8 mouse cellular contexts compared by ENCODE assay signal in genomic region chr5:103211101-103211848, GRCm38 (mm10). TPM values are rescaled to one million over a fixed set of nuclear protein-coding genes. Genes with fewer than 3 reads are reported as not detected.
A peak's percentile ranks its signal among the peaks of the same experiment; 100 is the strongest.
DNase-seq lines count a peak whose midpoint lies in the region; ATAC-seq and TF ChIP-seq lines count a peak whose summit lies in the region.

TSS of gene Mapk10 (minus strand) at chr5:103211334.

- H3K9me3 ChIP-seq in CH12.LX (replicated peaks; ENCODE audit: low read length): peaks cover 5% of the 10 kb centered on the region
- peaks cover 3% of the 10 kb centered on the region; the same call in 1 of the 2 replicates for H3K9me3 ChIP-seq in forebrain, embryonic 16.5 days (ENCODE audit: control insufficient read depth, low read length)

- TF ChIP-seq EP300 in CH12.LX (IDR thresholded peaks at IDR 0.05; ENCODE audit: low read length): no peak

- in situ Hi-C loops in CH12.LX (cut with MboI; ENCODE audit: low pct_ligation_motif_present, low pct_unique_long_range_greater_than_20kb, low sequenced_read_pairs): no loop called here

- H3K27ac ChIP-seq in CH12.LX (ENCODE audit: insufficient read depth, low read depth): no peak within 1 kb of the TSS
- H3K27ac ChIP-seq in forebrain, embryonic 16.5 days (ENCODE audit: low read length): peak within 1 kb of the TSS; percentile 90

- no peaks in the 10 kb centered on the region for H3K27me3 ChIP-seq in CH12.LX (replicated peaks)
- no peaks in the 10 kb centered on the region for H3K27me3 ChIP-seq in forebrain, embryonic 16.5 days (replicated peaks; ENCODE audit: control insufficient read depth, insufficient read depth, low read length)

- TF ChIP-seq RAD21 in CH12.LX (IDR thresholded peaks at IDR 0.05; ENCODE audit: low read depth, low read length): no peak

- H3K4me3 ChIP-seq in CH12.LX (replicated peaks in 1 of 3; ENCODE audit: low read depth in 2 of 3, low read length in 2 of 3, poor library complexity in 1 of 3): peak within 1 kb of the TSS in 1 of 3 experiments; percentile 5
- peak within 1 kb of the TSS; percentile 66 for H3K4me3 ChIP-seq in forebrain, embryonic 16.5 days (replicated peaks; ENCODE audit: low read length)

- H3K4me1 ChIP-seq in CH12.LX (ENCODE audit: control insufficient read depth in 1 of 2, insufficient read depth in 2 of 2): peaks cover 14 to 20% of the 10 kb centered on the region in 2 experiments
- H3K4me1 ChIP-seq in forebrain, embryonic 16.5 days (replicated peaks; ENCODE audit: control insufficient read depth, insufficient read depth, low read length): peaks cover 21% of the 10 kb centered on the region

- TF ChIP-seq POLR2A in CH12.LX (IDR thresholded peaks at IDR 0.05; ENCODE audit: low read depth, low read length): no peak

- 6% methylated on average over 16 of the region's 16 CpGs for WGBS in forebrain, embryonic 16.5 days

- no peak within 1 kb of the TSS for H3K9ac ChIP-seq in CH12.LX (ENCODE audit: insufficient read depth, low read depth)
- peak within 1 kb of the TSS; percentile 77 for H3K9ac ChIP-seq in forebrain, embryonic 16.5 days (replicated peaks; ENCODE audit: low read depth, low read length)

- dilution Hi-C loops in CH12.LX (cut with MboI; ENCODE audit: extremely low pct_ligation_motif_present, extremely low pct_unique_long_range_greater_than_20kb, low sequenced_read_pairs): no loop called here

- ATAC-seq in forebrain, embryonic 16.5 days: peak; percentile 99

- no peaks in the 10 kb centered on the region for H3K36me3 ChIP-seq in CH12.LX (replicated peaks in 1 of 2; ENCODE audit: control insufficient read depth in 1 of 2, insufficient read depth in 1 of 2, low read length in 1 of 2)
- no peaks in the 10 kb centered on the region for H3K36me3 ChIP-seq in forebrain, embryonic 16.5 days (ENCODE audit: control insufficient read depth, insufficient read depth)

- H3K4me2 ChIP-seq in CH12.LX (ENCODE audit: insufficient read depth, low read depth, poor library complexity, severe bottlenecking): peak within 1 kb of the TSS; percentile 81; the same call in 1 of the 2 replicates
- peak within 1 kb of the TSS; percentile 57 for H3K4me2 ChIP-seq in forebrain, embryonic 16.5 days (ENCODE audit: low read length)

- DNase-seq in CH12.LX (ENCODE audit: extremely low read depth): no peak
- DNase-seq in cerebellum, adult 11 months: peak; percentile 85
- DNase-seq in heart, postnatal 4 days: peak; percentile 62
- DNase-seq in layer of hippocampus, adult 11-12 months (ENCODE audit: low spot score): peak; percentile 88
- peak; percentile 64 for DNase-seq in lung, postnatal 10 days
- DNase-seq in right cerebral cortex, adult 18-20 months: peak; percentile 94
- no peak for DNase-seq in spleen, adult 18-20 months

- H3K79me2 ChIP-seq in CH12.LX (replicated peaks; ENCODE audit: control insufficient read depth, extremely low read depth, insufficient read depth, poor library complexity, severe bottlenecking): no peaks in the 10 kb centered on the region

- no peak for TF ChIP-seq CTCF in CH12.LX (conservative IDR thresholded peaks at IDR 0.05 in 1 of 2, IDR thresholded peaks at IDR 0.05 in 1 of 2; ENCODE audit: low read depth in 2 of 2, low read length in 2 of 2)

TF ChIP-seq in CH12.LX, 34 proteins besides CTCF, POLR2A, EP300 and RAD21:
- no peak for TF ChIP-seq BHLHE40 (IDR thresholded peaks at IDR 0.05; ENCODE audit: low read depth, low read length)
- TF ChIP-seq PAX5 (IDR thresholded peaks at IDR 0.05; ENCODE audit: low read length): no peak
- no peak for TF ChIP-seq MAFK (IDR thresholded peaks at IDR 0.05; ENCODE audit: insufficient replicate concordance, low read length)
- no peak for TF ChIP-seq MAZ (IDR thresholded peaks at IDR 0.05; ENCODE audit: low read depth, low read length)
- TF ChIP-seq KAT2A (IDR thresholded peaks at IDR 0.05; ENCODE audit: insufficient replicate concordance, low read length): no peak
- no peak for TF ChIP-seq SMC3 (IDR thresholded peaks at IDR 0.05; ENCODE audit: low read depth, low read length)
- no peak for TF ChIP-seq JUND (conservative IDR thresholded peaks at IDR 0.05; ENCODE audit: low read depth, low read length)
- no peak for TF ChIP-seq ZC3H11A (IDR thresholded peaks at IDR 0.05; ENCODE audit: low read depth, low read length)
- TF ChIP-seq MAX (IDR thresholded peaks at IDR 0.05; ENCODE audit: low read length): no peak
- TF ChIP-seq MEF2A (IDR thresholded peaks at IDR 0.05; ENCODE audit: borderline replicate concordance, low read depth, low read length): no peak
- TF ChIP-seq CHD2 (IDR thresholded peaks at IDR 0.05; ENCODE audit: low read length): no peak
- TF ChIP-seq NELFE (IDR thresholded peaks at IDR 0.05; ENCODE audit: low read depth, low read length): no peak
- TF ChIP-seq ETS1 (conservative IDR thresholded peaks at IDR 0.05; ENCODE audit: low read depth, low read length): no peak
- TF ChIP-seq ZMIZ1 (IDR thresholded peaks at IDR 0.05; ENCODE audit: low read depth, low read length): no peak
- TF ChIP-seq USF1 (IDR thresholded peaks at IDR 0.05; ENCODE audit: low read depth, low read length): no peak
- no peak for TF ChIP-seq USF2 (conservative IDR thresholded peaks at IDR 0.05; ENCODE audit: low read depth, low read length)
- no peak for TF ChIP-seq JUN (IDR thresholded peaks at IDR 0.05; ENCODE audit: insufficient read depth, low read depth, low read length)
- TF ChIP-seq TCF12 (IDR thresholded peaks at IDR 0.05; ENCODE audit: low read depth, low read length): no peak
- TF ChIP-seq MYC (IDR thresholded peaks at IDR 0.05; ENCODE audit: low read depth, low read length): no peak

RNA-seq across cellular contexts. Expression of gene Mapk10, which starts in this region (rescaled TPM):
- total RNA-seq in CH12.LX (2012; rRNA removed) (0.29 and 0.47 TPM in 2 replicates), CH12.LX (2014; rRNA removed) (0.14 and 0.95 TPM in 2 replicates)
- 0.10 and 0.16 TPM in 2 replicates for polyA plus RNA-seq in CH12.LX (2012; ENCODE audit: insufficient read length, low read depth)
- polyA plus RNA-seq in forebrain, embryonic 16.5 days (2015; fragmentation: Nextera tagmentation; extraction: Ambion mirVana): 90.9 and 96.2 TPM in 2 replicates
- total RNA-seq in heart, postnatal 4 days (2021): 10 to 100 TPM; 28.0 to 28.9 TPM

Comparison
In these comparisons a context has a peak if more than half of its experiments do, and no peak if none do; other contexts are left out.
1. RNA of gene Mapk10 (total RNA-seq): 28.0 to 28.9 TPM in heart, postnatal 4 days; 0.14 to 0.95 TPM in CH12.LX; every median in the first group is over 10 times any median in the second.
2. RNA of gene Mapk10 (polyA plus RNA-seq): 90.9 to 96.2 TPM in forebrain, embryonic 16.5 days; 0.10 to 0.16 TPM in CH12.LX; every median in the first group is over 10 times any median in the second.
3. DNase-seq: peak in cerebellum, adult 11 months (single experiment), heart, postnatal 4 days (single experiment), layer of hippocampus, adult 11-12 months (single experiment), lung, postnatal 10 days (single experiment) and right cerebral cortex, adult 18-20 months (single experiment); none in CH12.LX (single experiment) and spleen, adult 18-20 months (0 of 2).